Mouse (Mus musculus) mature B cell (primary cell): ENCODE results near the gene Nagk.

Experiments
- in situ Hi-C: fragments of 300-500 bp; cut with MboI; formaldehyde crosslinking; loops from 2 replicates; pipeline ENCODE4 v1.14.3; 2019

Gene Nagk

GRCm38 (mm10) chr6:83815801-83816200 lies 21.0 kb downstream of the Nagk start:
- in situ Hi-C loops: no loop called here

GRCm38 (mm10) chr6:83818996-83819395 lies 24.2 kb downstream of the Nagk start:
- in situ Hi-C loops: no loop called here

- in situ Hi-C loops: no loop called here
These were observed 26.1 kb downstream of the Nagk start for GRCm38 (mm10) chr6:83820727-83821515.

DNA sequence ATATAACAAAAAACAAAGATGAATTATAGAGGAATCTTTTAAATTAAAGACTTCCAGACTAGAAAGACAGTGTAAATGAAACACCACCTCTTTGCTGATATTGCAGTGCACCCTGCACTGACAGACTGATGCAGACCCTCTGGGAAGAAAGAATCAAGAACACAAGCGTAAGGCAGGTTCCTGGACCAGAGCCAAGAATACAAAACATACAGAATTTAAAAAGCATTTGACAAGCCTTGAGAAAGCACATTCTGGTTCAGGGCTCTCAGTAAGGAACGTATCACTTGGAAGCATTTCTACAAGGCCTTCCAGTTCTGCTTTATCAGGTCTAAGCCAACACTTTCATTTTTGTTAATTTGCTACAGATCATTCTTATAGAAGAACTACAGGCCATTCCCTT lies 27.1 kb downstream of the Nagk start:
- in situ Hi-C loops: no loop called here

GRCm38 (mm10) chr6:83830941-83831605 lies 36.3 kb downstream of the Nagk start:
- in situ Hi-C loops: loop anchor here (10.0 kb wide), 1 partner anchor 84 kb away; no protein-coding TSS in a partner anchor

DNA sequence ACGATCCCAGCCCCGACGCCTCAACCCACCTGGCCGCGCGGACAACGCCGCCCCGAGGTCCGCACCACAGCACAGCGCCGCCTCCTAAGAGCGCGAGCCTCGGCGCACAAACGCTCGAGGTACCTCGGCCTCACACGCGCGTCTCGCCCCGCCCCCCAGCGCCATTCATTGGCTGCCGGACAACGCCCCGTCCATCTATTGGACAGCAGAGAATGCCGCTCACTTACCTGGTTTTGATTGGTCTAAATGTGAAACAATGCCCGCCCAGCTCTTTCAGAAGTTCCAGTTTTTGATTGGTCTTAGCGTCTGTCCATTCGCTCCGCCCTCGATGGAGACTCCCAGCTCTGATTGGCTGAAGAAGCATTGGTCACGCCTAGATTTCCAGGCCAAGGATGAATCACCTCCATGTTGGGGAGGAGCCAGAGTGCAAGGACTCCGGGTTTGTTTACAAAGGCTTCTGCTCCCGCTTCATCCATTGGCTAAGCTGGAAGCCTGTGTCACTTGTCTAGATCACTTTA lies 36.9 kb downstream of the Nagk start, which contains the start of gene Paip2b:
Paip2b (minus strand) TSS at position 136 of the 518 bp plus-strand sequence.
- in situ Hi-C loops: loop anchor here (10.0 kb wide), 1 partner anchor 83 kb away; no protein-coding TSS in a partner anchor

- in situ Hi-C loops: loop anchor here (10.0 kb wide), 1 partner anchor 82 kb away; no protein-coding TSS in a partner anchor
These were observed 37.6 kb downstream of the Nagk start for GRCm38 (mm10) chr6:83832393-83832792.

DNA sequence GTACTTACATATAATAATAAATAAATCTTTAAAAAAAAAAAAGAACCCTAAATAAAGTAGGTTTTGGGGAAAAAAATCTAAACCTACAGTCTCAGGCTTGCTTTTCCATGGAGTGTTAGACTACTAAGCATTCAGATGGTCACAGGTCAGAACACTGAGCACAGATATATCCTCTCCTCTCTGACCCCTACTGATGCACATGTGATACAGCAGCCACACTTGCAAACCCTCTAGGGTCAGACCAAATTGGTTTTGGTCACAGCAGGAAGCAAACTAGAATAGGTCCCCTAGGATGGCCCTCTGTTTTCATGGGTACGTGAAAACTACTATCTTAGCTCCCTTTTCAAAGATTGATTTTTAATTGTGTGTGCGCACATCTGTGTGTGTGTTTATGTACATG lies 42.0 kb downstream of the Nagk start:
- in situ Hi-C loops: loop anchor here (10.0 kb wide), 1 partner anchor 78 kb away; no protein-coding TSS in a partner anchor

GRCm38 (mm10) chr6:83838046-83838445 lies 43.3 kb downstream of the Nagk start:
- in situ Hi-C loops: loop anchor here (10.0 kb wide), 1 partner anchor 77 kb away; no protein-coding TSS in a partner anchor

DNA sequence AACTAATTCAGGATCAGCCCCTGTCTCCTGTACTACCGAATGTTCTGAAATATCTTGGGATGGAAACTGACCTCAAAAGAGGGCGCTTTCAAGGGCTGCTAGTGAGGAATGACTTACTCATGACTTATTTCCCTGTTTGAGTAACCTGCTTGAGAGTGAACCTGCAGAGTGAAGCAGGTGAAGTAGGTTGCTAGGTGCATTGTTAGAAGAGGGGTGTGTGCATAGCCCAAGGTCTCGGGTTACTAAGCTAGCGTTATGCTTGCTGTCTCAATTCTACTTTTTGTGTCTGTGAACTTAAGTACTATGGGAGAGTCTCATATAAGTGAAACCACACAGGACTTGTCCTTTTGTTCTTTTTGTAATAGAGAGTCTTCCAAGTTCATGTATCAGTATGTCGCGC lies 45.3 kb downstream of the Nagk start:
- in situ Hi-C loops: no loop called here

GRCm38 (mm10) chr6:83844913-83845312 lies 50.1 kb downstream of the Nagk start:
- in situ Hi-C loops: no loop called here

DNA sequence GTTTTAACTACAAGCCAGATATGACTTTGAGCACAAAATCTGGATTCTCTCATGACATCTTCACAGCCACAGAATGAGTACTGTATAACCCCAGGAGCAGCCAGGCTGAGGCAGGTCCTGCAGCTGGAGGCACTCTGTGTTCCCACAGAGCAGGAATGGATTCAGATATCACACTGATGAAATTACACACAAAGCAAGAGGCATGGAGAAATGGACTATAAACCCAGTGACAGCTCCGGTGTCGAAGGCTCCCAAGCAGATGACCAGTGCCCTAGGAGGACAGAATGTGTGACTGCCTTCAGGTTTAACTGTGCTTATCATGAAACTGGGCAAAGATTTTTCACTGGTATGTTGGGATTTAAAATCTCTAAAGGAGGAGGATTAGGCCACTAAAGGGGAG lies 51.4 kb downstream of the Nagk start:
- in situ Hi-C loops: no loop called here

GRCm38 (mm10) chr6:83849446-83849845 lies 54.7 kb downstream of the Nagk start:
- in situ Hi-C loops: no loop called here
